Mouse (Mus musculus): Measurements from ENCODE around the gene B4galt2. TPM values are rescaled to one million over a fixed set of nuclear protein-coding genes. Genes with fewer than 3 reads are reported as not detected.
A peak's percentile ranks its signal among the peaks of the same experiment; 100 is the strongest.

The B4galt2 gene
- polyA plus RNA-seq, 1 experiment from 2014 or later = 47.9 TPM

DNA sequence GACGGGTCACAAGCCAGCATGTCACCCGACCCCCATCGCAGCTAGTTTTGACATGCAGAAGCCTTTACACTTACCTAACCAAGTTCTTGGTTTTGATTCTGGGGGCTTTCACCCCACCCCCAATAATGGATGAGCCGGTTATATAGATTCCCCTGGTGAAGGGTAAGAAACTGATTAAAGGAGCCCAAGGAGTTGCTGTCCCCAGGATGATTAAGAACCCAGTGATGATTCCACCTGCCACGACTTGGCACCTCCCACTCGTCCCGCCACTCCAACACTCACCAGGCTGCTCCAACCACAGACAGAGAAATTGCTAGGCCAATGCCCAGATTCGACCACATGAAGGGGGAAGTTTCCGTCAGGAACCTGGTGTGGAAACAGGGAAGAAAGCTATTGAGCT lies 2.7 kb upstream of the B4galt2 start:
- no peak for ATAC-seq
- H3K27ac ChIP-seq (ENCODE audit: low read length) = no peak overlapping the region
- WGBS = 87% methylated on average over 9 of the region's 9 CpGs
- H3K4me1 ChIP-seq (replicated peaks; ENCODE audit: control insufficient read depth, insufficient read depth, low read length) = peaks cover 50% of the 10 kb centered on the region
- H3K36me3 ChIP-seq (ENCODE audit: control insufficient read depth, insufficient read depth) = peaks cover 11% of the 10 kb centered on the region
- H3K4me3 ChIP-seq (replicated peaks; ENCODE audit: low read length) = peak overlapping the region; percentile 96
- H3K9ac ChIP-seq (replicated peaks; ENCODE audit: low read depth, low read length) = no peak overlapping the region; the same call in 1 of the 2 replicates
- H3K9me3 ChIP-seq (ENCODE audit: control insufficient read depth, low read length) = no peaks in the 10 kb centered on the region
- H3K27me3 ChIP-seq (replicated peaks; ENCODE audit: control insufficient read depth, insufficient read depth, low read length) = no peaks in the 10 kb centered on the region
- peak overlapping the region; percentile 95 for H3K4me2 ChIP-seq (ENCODE audit: low read length)

- no peak overlapping the region for H3K4me2 ChIP-seq (ENCODE audit: low read length)
- no peaks in the 10 kb centered on the region for H3K9me3 ChIP-seq (ENCODE audit: control insufficient read depth, low read length)
- H3K27me3 ChIP-seq (replicated peaks; ENCODE audit: control insufficient read depth, insufficient read depth, low read length) = no peaks in the 10 kb centered on the region
- 91% methylated on average over 10 of the region's 10 CpGs for WGBS
- H3K36me3 ChIP-seq (ENCODE audit: control insufficient read depth, insufficient read depth) = peaks cover 13% of the 10 kb centered on the region
- H3K9ac ChIP-seq (replicated peaks; ENCODE audit: low read depth, low read length) = no peak overlapping the region
- no peak for ATAC-seq
- H3K4me3 ChIP-seq (replicated peaks; ENCODE audit: low read length) = no peak overlapping the region
- H3K27ac ChIP-seq (ENCODE audit: low read length) = no peak overlapping the region
- H3K4me1 ChIP-seq (replicated peaks; ENCODE audit: control insufficient read depth, insufficient read depth, low read length) = peaks cover 52% of the 10 kb centered on the region
These were observed 1.8 kb upstream of the B4galt2 start for GRCm38 (mm10) chr4:117885093-117885492.

DNA sequence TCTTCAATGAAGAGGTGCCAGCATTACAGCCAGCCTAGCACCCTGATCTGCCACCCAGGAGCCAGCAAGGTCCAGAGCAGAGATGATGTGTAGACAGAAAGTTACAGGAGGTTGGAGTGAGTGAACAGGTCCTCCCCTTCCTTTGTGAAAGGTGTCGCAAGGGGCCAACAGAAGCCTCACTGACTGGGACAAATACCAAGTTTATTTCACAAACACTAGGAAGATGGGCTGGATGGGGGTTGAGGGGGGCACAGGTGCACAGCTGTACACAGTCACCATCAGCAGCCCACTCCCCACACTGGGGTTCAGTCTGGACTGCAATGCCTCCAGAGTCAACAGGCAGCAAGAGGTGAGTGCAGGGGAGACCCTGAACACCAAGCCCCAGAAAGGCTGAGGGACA lies 859 bp upstream of the B4galt2 start:
- WGBS = 100% methylated on average over 1 of the region's 1 CpGs
- Histone ChIP-seq H3K9me3 (ENCODE audit: control insufficient read depth, low read length) (no peaks in the 10 kb centered on the region), H3K36me3 (ENCODE audit: control insufficient read depth, insufficient read depth) (peaks cover 9% of the 10 kb centered on the region; the same call in 1 of the 2 replicates), H3K27ac (ENCODE audit: low read length) (no peak overlapping the region), H3K4me1 (replicated peaks; ENCODE audit: control insufficient read depth, insufficient read depth, low read length) (peaks cover 53% of the 10 kb centered on the region), H3K4me3 (replicated peaks; ENCODE audit: low read length) (peak overlapping the region; percentile 82), H3K27me3 (replicated peaks; ENCODE audit: control insufficient read depth, insufficient read depth, low read length) (no peaks in the 10 kb centered on the region), H3K4me2 (ENCODE audit: low read length) (peak overlapping the region; percentile 74), H3K9ac (replicated peaks; ENCODE audit: low read depth, low read length) (no peak overlapping the region)
- no peak for ATAC-seq

DNA sequence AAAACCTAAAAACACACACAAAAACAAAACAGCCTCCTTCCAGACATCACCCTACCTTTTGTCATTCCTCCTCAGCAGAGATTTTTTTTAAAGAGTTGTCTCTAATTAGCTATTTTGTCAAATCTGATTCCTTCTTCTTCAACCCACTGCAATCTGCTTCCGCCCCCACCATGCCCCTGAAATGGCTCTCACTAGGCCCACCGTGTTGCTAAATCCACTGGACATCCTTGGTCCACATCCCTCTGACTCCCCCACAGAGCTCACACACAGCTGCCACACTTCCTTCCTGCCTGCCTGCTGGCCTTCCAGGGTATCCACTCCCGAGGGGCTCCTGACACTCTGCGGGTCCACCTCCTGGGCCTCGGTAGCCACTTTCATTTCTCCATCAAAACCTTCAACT lies 4.6 kb downstream of the B4galt2 start:
- ATAC-seq = no peak
- H3K4me3 ChIP-seq (replicated peaks; ENCODE audit: low read length) = no peak overlapping the region

DNA sequence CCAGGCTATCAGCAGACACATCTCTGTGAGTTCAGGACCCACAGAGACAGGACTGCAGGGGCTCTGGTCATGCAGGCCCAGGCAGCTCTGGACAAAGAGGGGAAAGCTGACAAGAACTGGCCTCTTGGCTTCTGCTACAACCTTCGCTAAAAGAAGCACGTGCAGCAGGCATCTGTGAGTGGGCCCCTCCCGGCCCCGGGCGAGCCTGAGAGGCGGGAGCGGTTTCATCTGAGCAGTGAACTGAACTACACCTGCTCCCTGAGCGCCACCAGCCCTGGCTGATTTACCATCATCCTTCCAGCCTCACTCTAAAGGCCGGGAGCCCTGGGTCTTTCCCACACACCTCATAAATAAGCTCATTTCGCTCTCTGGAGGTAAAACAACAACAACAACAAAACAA lies 5.0 kb downstream of the B4galt2 start:
- Histone ChIP-seq H3K27ac (ENCODE audit: low read length) (no peak overlapping the region), H3K9me3 (ENCODE audit: control insufficient read depth, low read length) (no peaks in the 10 kb centered on the region), H3K4me2 (ENCODE audit: low read length) (no peak overlapping the region), H3K36me3 (ENCODE audit: control insufficient read depth, insufficient read depth) (peaks cover 33% of the 10 kb centered on the region), H3K4me3 (replicated peaks; ENCODE audit: low read length) (no peak overlapping the region), H3K9ac (replicated peaks; ENCODE audit: low read depth, low read length) (no peak overlapping the region), H3K27me3 (replicated peaks; ENCODE audit: control insufficient read depth, insufficient read depth, low read length) (no peaks in the 10 kb centered on the region), H3K4me1 (replicated peaks; ENCODE audit: control insufficient read depth, insufficient read depth, low read length) (peaks cover 24% of the 10 kb centered on the region)
- 71% methylated on average over 10 of the region's 10 CpGs for WGBS
- no peak for ATAC-seq

More for the DNA sequence above, 4.6 kb downstream of the B4galt2 start:
- peaks cover 27% of the 10 kb centered on the region for H3K4me1 ChIP-seq (replicated peaks; ENCODE audit: control insufficient read depth, insufficient read depth, low read length)
- WGBS = 89% methylated on average over 5 of the region's 5 CpGs
- no peak overlapping the region for H3K9ac ChIP-seq (replicated peaks; ENCODE audit: low read depth, low read length)
- no peak overlapping the region for H3K4me2 ChIP-seq (ENCODE audit: low read length)
- no peaks in the 10 kb centered on the region for H3K27me3 ChIP-seq (replicated peaks; ENCODE audit: control insufficient read depth, insufficient read depth, low read length)
- no peak overlapping the region for H3K27ac ChIP-seq (ENCODE audit: low read length)
- H3K36me3 ChIP-seq (ENCODE audit: control insufficient read depth, insufficient read depth) = peaks cover 29% of the 10 kb centered on the region
- no peaks in the 10 kb centered on the region for H3K9me3 ChIP-seq (ENCODE audit: control insufficient read depth, low read length)

DNA sequence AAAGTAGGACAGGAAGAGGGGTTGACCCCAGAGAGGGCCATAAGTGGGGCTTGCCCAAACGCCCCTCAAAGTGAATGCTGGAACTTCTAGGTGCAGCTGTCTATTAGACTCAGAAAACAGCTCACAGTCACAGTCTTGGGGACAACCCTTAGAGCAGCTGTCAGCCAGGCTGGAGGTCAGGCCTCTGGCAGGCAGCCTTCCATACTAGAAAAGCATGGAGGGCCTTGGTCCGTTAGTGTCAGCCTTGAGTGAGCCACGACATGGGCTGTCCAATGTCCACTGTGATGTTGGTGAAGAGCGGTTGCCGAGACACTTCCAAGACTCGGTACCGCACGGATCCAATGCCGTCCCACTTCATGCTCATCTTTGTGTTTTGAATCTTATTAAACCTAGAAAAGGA lies 9.7 kb downstream of the B4galt2 start:
- H3K36me3 ChIP-seq (ENCODE audit: control insufficient read depth, insufficient read depth) = peaks cover 30% of the 10 kb centered on the region
- no peaks in the 10 kb centered on the region for H3K9me3 ChIP-seq (ENCODE audit: control insufficient read depth, low read length)
- no peak overlapping the region for H3K27ac ChIP-seq (ENCODE audit: low read length)
- H3K9ac ChIP-seq (replicated peaks; ENCODE audit: low read depth, low read length) = no peak overlapping the region
- WGBS = 92% methylated on average over 9 of the region's 9 CpGs
- H3K4me2 ChIP-seq (ENCODE audit: low read length) = no peak overlapping the region
- H3K4me3 ChIP-seq (replicated peaks; ENCODE audit: low read length) = no peak overlapping the region
- no peak for ATAC-seq
- H3K4me1 ChIP-seq (replicated peaks; ENCODE audit: control insufficient read depth, insufficient read depth, low read length) = 0 out of 2 replicates have a peak, but pooled peaks cover 2% of the 10 kb centered on the region
- no peaks in the 10 kb centered on the region for H3K27me3 ChIP-seq (replicated peaks; ENCODE audit: control insufficient read depth, insufficient read depth, low read length)

- 6% methylated on average over 14 of the region's 14 CpGs for WGBS
- Histone ChIP-seq H3K27ac (ENCODE audit: low read length) (no peak within 1 kb of the TSS), H3K4me1 (replicated peaks; ENCODE audit: control insufficient read depth, insufficient read depth, low read length) (0 out of 2 replicates have a peak, but pooled peaks cover 2% of the 10 kb centered on the region), H3K4me2 (ENCODE audit: low read length) (peak within 1 kb of the TSS; percentile 18; the same call in 1 of the 2 replicates), H3K9ac (replicated peaks; ENCODE audit: low read depth, low read length) (no peak within 1 kb of the TSS), H3K4me3 (replicated peaks; ENCODE audit: low read length) (no peak within 1 kb of the TSS), H3K27me3 (replicated peaks; ENCODE audit: control insufficient read depth, insufficient read depth, low read length) (no peaks in the 10 kb centered on the region), H3K36me3 (ENCODE audit: control insufficient read depth, insufficient read depth) (peaks cover 26% of the 10 kb centered on the region), H3K9me3 (ENCODE audit: control insufficient read depth, low read length) (no peaks in the 10 kb centered on the region)
- ATAC-seq = no peak
These were observed 10.8 kb downstream of the B4galt2 start, which contains the start of gene Ccdc24 for GRCm38 (mm10) chr4:117872471-117872886. Gene Ccdc24, minus strand, starts transcription at chr4:117872557.

DNA sequence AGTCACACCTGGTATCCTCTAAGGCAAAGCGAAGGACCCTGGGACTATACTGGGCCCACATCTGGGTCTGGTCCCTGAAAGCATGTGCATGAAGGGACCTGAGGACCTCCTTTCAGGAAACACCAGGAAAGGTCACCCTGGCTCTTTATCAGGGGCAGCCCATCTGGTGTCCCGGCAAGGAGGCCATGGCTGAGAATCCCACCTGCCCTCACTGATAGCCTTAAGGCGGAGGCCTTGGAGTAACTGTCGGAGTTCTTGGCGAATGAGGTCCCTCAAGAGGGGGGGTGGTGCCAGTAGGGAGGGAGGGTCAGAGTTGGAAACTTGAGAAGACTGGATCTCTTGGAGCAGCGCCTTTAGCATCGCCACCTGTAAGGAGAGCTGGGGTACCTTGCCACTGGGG lies 11.5 kb downstream of the B4galt2 start:
- Histone ChIP-seq H3K9me3 (ENCODE audit: control insufficient read depth, low read length) (no peaks in the 10 kb centered on the region), H3K36me3 (ENCODE audit: control insufficient read depth, insufficient read depth) (peaks cover 24% of the 10 kb centered on the region), H3K4me3 (replicated peaks; ENCODE audit: low read length) (no peak overlapping the region), H3K9ac (replicated peaks; ENCODE audit: low read depth, low read length) (no peak overlapping the region), H3K27ac (ENCODE audit: low read length) (no peak overlapping the region), H3K27me3 (replicated peaks; ENCODE audit: control insufficient read depth, insufficient read depth, low read length) (0 out of 2 replicates have a peak, but pooled peaks cover 2% of the 10 kb centered on the region), H3K4me1 (replicated peaks; ENCODE audit: control insufficient read depth, insufficient read depth, low read length) (0 out of 2 replicates have a peak, but pooled peaks cover 2% of the 10 kb centered on the region), H3K4me2 (ENCODE audit: low read length) (no peak overlapping the region)
- 69% methylated on average over 7 of the region's 7 CpGs for WGBS
- ATAC-seq = no peak

- Histone ChIP-seq H3K9me3 (ENCODE audit: control insufficient read depth, low read length) (no peaks in the 10 kb centered on the region), H3K9ac (replicated peaks; ENCODE audit: low read depth, low read length) (no peak overlapping the region), H3K27me3 (replicated peaks; ENCODE audit: control insufficient read depth, insufficient read depth, low read length) (0 out of 2 replicates have a peak, but pooled peaks cover 2% of the 10 kb centered on the region), H3K4me1 (replicated peaks; ENCODE audit: control insufficient read depth, insufficient read depth, low read length) (peaks cover 7% of the 10 kb centered on the region), H3K4me2 (ENCODE audit: low read length) (no peak overlapping the region), H3K4me3 (replicated peaks; ENCODE audit: low read length) (no peak overlapping the region), H3K36me3 (ENCODE audit: control insufficient read depth, insufficient read depth) (peaks cover 15% of the 10 kb centered on the region; the same call in 1 of the 2 replicates), H3K27ac (ENCODE audit: low read length) (no peak overlapping the region)
- no peak for ATAC-seq
- WGBS = 78% methylated on average over 1 of the region's 1 CpGs
These were observed 12.8 kb downstream of the B4galt2 start for GRCm38 (mm10) chr4:117870437-117870836.

DNA sequence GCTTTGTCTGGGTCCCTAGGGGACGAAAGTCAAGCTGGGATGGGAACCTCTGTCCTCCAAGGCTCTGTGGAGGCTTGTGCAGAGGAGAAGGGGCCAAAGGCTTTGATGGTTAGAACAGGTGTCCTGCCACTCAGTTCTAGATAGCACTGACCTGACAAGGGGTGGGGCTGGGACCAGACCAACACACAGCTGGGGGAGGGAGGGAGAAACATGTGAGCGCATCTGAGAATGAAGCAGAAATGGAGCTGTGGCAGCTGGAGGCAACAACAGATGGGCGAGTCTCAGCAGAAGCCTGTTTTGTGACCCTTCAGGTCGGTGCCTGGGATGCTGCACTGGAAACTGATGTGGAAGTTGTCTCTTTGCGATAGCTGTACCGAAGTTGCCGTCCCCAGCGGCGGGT lies 14.0 kb downstream of the B4galt2 start:
- Histone ChIP-seq H3K27ac (ENCODE audit: low read length) (no peak overlapping the region), H3K4me3 (replicated peaks; ENCODE audit: low read length) (no peak overlapping the region), H3K4me2 (ENCODE audit: low read length) (no peak overlapping the region), H3K9me3 (ENCODE audit: control insufficient read depth, low read length) (no peaks in the 10 kb centered on the region), H3K4me1 (replicated peaks; ENCODE audit: control insufficient read depth, insufficient read depth, low read length) (peaks cover 7% of the 10 kb centered on the region), H3K36me3 (ENCODE audit: control insufficient read depth, insufficient read depth) (peaks cover 6% of the 10 kb centered on the region; the same call in 1 of the 2 replicates), H3K27me3 (replicated peaks; ENCODE audit: control insufficient read depth, insufficient read depth, low read length) (0 out of 2 replicates have a peak, but pooled peaks cover 2% of the 10 kb centered on the region), H3K9ac (replicated peaks; ENCODE audit: low read depth, low read length) (no peak overlapping the region)
- ATAC-seq = no peak
- 69% methylated on average over 9 of the region's 9 CpGs for WGBS

Data from forebrain, embryonic 16.5 days (tissue).